Mouse (Mus musculus) brain, embryonic 14.5 days (tissue): ENCODE data around the gene Pp2d1. TPM values are rescaled to one million over a fixed set of nuclear protein-coding genes. Genes with fewer than 3 reads are reported as not detected.

Experiments used
- DNase-seq: peaks from one replicate; pipeline ENCODE4 v3.0.0-alpha.2; 2011; ENCODE audit warnings: low read depth
- CTCF ChIP-seq: fragments of 200-500 bp; IDR thresholded peaks from 2 replicates; pipeline ENCODE4 v1.5.1; 2012; ENCODE audit warnings: inconsistent platforms, mild to moderate bottlenecking, moderate library complexity, borderline replicate concordance; ENCODE audit not compliant: insufficient read depth, insufficient read length; ENCODE audit errors: extremely low read depth
- POLR2A ChIP-seq: fragments of 200-500 bp; IDR thresholded peaks from 2 replicates; pipeline ENCODE4 v1.6.1; 2012; ENCODE audit warnings: mild to moderate bottlenecking, inconsistent platforms, borderline replicate concordance; ENCODE audit not compliant: poor library complexity, insufficient read depth, insufficient read length, severe bottlenecking; ENCODE audit errors: extremely low read depth
- polyA plus RNA-seq: library from polyadenylated mRNA; depleted of rRNA; stranded (reverse); fragments of >200 nt; gene quantifications from 2 replicates; pipeline ENCODE4 v1.2.3, GENCODE M21; 2012

Pp2d1 gene
- polyA plus RNA-seq, 1 experiment, result 0.03 TPM

DNA sequence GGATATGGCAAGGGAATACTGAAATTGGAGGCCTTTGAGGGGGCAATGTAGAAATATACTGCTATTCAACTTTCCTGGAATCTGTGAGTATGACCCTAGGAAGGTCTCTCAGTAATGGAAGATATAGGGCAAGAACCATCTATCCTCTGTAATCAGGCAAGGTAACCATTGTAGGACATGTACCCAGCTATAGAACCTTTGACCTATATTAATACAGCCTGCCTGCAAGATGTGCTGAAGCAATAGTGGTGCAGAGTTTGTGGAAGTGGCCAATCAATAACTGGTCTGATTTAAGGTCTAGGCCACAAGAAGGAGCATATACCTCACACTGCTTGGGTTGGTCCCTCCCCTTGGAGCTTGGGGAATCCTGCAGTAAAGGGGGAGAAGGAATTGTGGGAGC lies 18.7 kb downstream of the Pp2d1 start:
- TF ChIP-seq POLR2A, result no peak
- no peak for TF ChIP-seq CTCF
- DNase-seq, result no peak

DNA sequence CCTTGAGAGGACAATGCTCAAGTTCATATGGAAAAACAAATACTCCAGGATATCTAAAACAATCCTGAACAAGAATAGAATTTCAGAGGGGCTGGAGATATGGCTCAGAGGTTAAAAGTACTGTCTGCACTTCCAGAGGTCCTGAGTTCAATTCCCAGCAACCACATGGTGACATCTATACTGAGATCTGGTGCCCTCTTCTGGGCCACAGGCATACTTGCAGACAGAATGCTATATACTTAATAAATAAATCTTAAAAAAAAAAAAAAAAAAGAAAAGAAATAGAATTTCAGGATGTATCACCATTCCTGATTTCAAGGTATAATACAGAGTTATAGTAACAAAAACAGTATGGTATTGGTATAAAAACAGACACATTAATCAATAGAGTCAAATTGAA lies 19.9 kb downstream of the Pp2d1 start:
- no peak for TF ChIP-seq CTCF
- no peak for TF ChIP-seq POLR2A
- DNase-seq, result no peak

DNA sequence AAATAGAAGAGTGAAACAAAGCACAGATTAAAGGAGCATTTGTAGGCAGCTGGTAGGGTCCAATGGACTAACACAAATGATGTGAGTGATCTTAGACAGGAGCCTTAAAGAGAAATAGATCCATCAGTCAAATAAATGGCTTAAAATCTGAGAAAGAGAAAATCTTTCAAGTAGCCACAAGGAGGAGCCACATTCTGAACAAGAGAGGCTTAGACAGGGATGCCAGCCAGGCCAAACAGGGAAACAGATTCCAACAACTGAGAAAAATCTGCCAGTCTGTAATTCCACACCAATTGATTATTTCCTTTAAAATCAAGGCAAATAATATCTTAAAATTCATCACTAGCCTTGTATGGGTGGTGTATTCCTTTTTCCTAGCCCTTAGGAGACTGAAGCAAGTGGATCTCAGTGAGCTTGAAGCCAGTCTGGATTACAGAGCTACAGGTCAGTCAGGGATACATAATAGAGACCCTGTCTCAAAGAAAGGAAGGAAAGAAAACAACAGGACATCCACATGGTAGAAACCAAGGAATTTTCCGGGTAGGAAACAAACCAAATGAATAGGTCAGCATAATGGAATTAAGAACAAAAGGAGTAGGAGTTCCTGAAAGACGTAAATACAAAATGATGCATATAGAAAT lies 26.8 kb downstream of the Pp2d1 start:
- peak; percentile 79 for DNase-seq
- TF ChIP-seq POLR2A, result no peak
- TF ChIP-seq CTCF, result peak; percentile 50; the same call in 1 of the 2 replicates

DNA sequence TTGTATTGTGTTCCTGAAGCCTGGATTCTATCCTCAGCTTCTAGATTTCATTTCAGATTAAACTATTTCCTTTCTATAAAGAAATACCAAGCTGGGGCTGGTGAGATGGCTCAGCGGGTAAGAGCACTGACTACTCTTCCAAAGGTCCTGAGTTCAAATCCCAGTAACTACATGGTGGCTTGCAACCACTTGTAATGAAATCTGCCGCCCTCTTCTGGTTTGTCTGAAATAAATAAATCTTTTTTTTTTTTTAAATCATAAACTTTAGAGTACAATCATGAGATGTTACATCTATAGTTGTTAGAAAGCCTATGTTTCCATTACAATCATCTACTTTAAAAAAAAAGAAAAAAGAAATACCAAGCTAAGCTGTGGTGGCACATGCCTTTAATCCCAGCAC lies 36.3 kb downstream of the Pp2d1 start:
- TF ChIP-seq CTCF (no peak), POLR2A (no peak)
- no peak for DNase-seq

DNA sequence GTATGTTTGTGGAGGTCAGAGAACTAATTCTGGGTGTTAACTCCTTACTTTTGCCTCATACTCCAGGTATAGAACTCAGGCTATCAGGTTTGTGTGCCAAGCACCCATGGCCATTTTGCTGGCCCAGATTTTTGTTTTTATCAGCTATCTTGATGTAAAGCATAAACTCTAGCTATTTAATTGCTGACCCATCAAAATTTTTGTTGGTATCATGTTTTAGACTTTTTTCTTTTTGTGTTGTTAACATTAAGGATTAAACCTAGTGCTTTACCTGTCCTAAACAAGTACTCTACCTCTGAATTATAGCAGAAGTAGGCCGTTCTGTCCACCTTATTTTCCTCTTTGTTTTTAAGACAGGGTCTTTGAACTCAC lies 50.3 kb downstream of the Pp2d1 start:
- TF ChIP-seq CTCF (no peak), POLR2A (no peak)
- no peak for DNase-seq

DNA sequence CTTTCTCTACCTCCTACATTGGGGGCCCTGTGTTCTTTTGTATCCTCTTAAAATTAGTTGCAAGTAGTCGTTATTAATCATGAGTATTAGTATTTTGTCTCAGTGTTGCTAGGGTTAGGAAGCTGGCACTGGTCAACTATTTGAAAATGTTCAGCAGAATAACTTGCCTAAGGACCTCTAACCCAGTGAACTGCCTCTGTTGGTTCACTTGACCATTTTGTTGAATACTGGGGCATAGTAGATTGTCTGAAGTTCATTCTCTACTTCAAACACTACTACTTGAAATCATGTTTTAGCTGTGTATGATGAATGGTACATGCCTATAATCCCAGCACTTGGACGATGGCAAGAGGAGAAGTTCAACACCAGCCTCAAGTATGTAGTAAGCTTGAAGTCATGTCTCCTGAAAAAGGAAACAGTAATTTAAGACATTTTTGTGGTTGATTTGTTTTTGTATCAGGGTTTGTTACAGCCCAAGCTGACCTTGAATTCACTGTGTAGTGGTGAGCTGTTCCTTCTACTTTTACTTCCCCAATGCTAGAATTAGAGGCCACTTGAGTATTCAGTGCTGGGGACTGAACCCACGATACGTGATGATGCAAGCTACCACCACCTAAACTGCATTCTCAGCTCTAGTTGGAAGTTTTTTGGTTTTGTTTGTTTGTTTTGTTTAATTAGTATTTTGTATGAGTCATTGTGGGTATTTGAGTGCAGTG lies 50.8 kb downstream of the Pp2d1 start:
- TF ChIP-seq CTCF, result no peak
- TF ChIP-seq POLR2A, result no peak
- no peak for DNase-seq

DNA sequence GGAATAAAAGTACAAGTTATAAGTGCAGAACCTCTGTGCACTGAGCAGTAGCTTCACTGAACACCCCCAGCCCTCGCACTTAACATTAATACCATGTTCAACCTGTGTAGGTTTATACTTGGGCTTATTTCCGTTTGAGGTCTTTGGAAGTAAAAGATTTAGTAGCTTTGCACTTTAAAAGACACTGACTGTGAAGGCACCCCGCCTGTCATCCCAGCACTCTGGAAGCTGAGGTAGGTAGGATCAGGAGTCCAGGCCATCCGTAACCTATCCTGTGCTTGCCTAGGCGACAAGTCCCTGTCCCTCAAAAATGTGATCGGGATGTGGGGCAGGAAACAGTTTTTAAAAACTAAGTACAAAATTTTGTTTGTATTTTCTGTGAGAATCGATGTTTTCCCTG lies 58.8 kb downstream of the Pp2d1 start:
- no peak for DNase-seq
- TF ChIP-seq POLR2A (no peak), CTCF (no peak)

DNA sequence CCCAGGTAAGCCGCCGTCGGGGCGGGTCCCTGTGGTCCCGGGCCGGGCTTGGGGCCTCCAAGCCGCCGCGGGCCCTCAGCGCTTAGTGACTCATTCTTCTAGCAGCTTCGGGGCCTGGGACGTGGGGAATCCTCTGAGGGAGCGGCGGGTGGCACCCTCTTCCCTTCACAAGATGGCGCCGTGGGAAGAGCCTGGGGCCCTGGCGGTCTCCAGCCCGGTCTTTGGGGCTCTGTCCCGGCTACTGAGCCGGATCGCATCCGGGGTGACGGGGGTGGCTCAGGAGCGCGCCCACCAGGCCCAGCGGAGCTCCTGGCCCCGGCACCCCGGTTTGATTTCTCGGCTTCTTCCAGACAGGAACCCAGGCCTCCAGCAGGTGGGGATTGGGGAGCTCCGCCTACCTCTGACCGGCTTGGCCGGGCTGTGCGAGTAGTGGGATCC lies 59.6 kb downstream of the Pp2d1 start:
- peak; percentile 63 for DNase-seq
- TF ChIP-seq POLR2A (no peak), CTCF (no peak)

DNA sequence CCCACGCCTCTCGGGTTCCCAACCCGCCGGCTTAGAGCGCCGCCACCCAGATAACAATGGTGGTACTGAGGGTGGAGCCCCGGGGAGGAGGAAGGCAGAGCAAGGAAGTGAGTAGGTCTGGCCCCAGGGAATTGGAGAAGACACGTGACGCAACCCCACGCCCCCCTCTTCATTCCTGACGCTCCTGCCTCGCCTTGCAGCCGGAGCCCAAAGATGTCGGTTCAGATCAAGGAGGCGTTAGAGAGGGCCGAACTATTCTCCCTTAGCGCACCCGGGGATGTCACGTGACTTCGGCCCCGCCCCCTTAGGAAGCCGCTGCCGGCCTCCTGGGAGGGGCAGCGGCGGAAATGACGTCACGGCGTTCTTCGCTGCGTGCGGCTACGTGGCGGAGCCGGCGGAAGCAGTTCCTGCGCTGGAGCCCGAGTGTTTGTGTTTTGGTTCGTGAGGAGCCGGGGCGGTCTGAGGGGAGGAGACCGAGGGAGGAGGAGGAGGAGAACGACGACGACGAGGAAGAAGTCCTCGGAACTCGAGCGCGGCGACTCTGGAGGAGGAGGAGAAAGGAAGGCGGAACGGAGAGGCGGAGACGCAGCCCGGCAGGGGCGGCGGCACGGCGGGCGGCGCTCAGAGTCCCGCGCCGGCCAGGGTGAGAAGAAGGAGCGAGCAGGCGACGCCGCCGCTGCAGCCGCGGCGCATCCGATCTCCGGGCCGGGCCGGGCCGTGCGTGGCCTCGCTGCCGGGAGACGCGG lies 60.2 kb downstream of the Pp2d1 start, which contains the start of gene Rab5a:
Gene Rab5a, plus strand, starts transcription at position 377 of the 746 bp plus-strand sequence.
- TF ChIP-seq CTCF (no peak), POLR2A (peak; percentile 48; the same call in 1 of the 2 replicates)
- peak; percentile 100 for DNase-seq

DNA sequence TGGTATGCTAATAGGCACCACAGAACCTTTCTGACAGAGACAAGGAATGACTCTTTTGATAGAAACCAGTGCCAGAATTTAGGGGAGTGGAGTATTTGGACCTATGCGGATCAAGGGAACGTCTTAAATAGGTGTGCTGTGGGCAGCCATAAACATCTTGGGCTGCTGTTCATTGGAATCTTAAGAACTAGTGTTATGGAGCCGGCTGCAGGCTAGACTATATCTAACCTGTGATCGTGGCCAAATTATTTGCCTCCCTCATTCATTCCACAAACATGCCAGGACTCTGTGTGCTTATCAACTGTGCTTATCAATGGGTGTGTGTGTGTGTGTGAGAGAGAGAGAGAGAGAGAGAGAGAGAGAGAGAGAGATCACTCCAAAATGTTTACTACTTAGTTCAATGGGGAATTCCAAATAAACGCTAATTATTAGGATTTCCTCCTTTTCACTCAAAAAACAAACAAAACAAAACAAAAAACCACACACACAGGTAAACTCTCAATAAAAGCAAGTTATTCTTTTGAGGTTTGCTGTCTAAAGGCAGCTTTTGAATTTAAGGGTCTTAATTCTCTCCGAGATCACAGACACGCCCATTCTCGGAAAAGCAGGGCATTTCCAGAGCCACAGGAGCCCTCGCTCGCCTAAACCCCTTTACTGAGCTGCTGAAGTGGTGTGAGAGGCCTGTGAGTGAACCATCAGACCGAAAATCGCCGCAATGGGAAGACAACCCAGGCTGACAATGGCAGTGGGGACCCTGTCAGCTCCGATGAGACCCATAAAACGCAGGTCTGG lies 61.0 kb downstream of the Pp2d1 start:
- peak; percentile 35 for DNase-seq
- no peak for TF ChIP-seq CTCF
- TF ChIP-seq POLR2A, result no peak

DNA sequence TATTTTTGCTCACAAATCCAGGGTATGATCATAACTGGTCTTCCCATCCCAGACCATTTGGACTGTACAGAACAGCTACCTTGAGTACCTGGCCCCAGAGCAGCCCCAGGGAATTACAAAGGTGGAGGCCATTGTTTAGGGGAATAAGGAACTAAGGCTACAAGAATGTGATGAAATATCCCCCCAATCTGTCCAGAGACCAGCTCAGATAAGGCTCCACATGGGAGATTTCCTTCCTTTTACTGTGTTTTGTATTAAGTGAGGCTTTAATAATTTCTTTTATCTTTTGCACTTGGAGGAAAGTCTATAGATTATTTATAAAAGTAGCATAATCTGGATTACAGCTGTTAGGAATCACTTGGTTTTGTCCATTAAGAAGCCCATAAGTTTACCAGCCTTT lies 70.6 kb downstream of the Pp2d1 start:
- no peak for DNase-seq
- TF ChIP-seq CTCF (no peak), POLR2A (no peak)
